Mouse (Mus musculus) hindbrain, embryonic 12.5 days (tissue): ENCODE results near the gene Pcgf1. TPM values are rescaled to one million over a fixed set of nuclear protein-coding genes. Genes with fewer than 3 reads are reported as not detected.

Experiments
- ATAC-seq: fragments of 200-750 bp; cut with Nextera tagmentation; 2 replicates; pipeline ENCODE4 v1.8.0; 2017; ENCODE audit warnings: moderate TSS enrichment; ENCODE audit not compliant: low FRiP score
- H3K27ac ChIP-seq: fragments of 300-500 bp; sonication (generic); 2 replicates; pipeline ENCODE4 v1.5.1; 2016; ENCODE audit warnings: mild to moderate bottlenecking
- H3K27me3 ChIP-seq: fragments of 300-500 bp; sonication (generic); 2 replicates; pipeline ENCODE4 v1.6.1; 2016; ENCODE audit warnings: mild to moderate bottlenecking
- H3K36me3 ChIP-seq: fragments of 300-500 bp; sonication (generic); 2 replicates; pipeline ENCODE4 v1.6.1; 2016; ENCODE audit warnings: mild to moderate bottlenecking
- H3K4me1 ChIP-seq: fragments of 300-500 bp; sonication (generic); 2 replicates; pipeline ENCODE4 v1.6.1; 2016
- H3K4me2 ChIP-seq: fragments of 300-500 bp; sonication (generic); replicated peaks from 2 replicates; pipeline ENCODE4 v1.6.1; 2016; ENCODE audit warnings: mild to moderate bottlenecking
- H3K4me3 ChIP-seq: fragments of 300-500 bp; sonication (generic); 2 replicates; pipeline ENCODE4 v1.5.1; 2016; ENCODE audit warnings: mild to moderate bottlenecking
- H3K9ac ChIP-seq: fragments of 300-500 bp; sonication (generic); 2 replicates; pipeline ENCODE4 v1.6.1; 2016; ENCODE audit warnings: mild to moderate bottlenecking, moderate library complexity
- H3K9me3 ChIP-seq: fragments of 300-500 bp; sonication (generic); replicated peaks from 2 replicates; pipeline ENCODE4 v1.6.1; 2016; ENCODE audit warnings: mild to moderate bottlenecking
- WGBS: fragments of 180-500 bp; shearing (Covaris S2); methylation state at CpG from one replicate; pipeline ENCODE4 v1.1.7; 2016; 5-methylcytosine and 5-hydroxymethylcytosine counted together
- polyA plus RNA-seq: library from polyadenylated mRNA; unstranded; fragments of >200 nt; fragmentation: Nextera tagmentation; extraction: Ambion mirVana; gene quantifications from 2 replicates; pipeline ENCODE4 v1.2.1, GENCODE M21; 2016

Pcgf1 gene
- polyA plus RNA-seq, 1 experiment from 2014 or later: 39.5 TPM

DNA sequence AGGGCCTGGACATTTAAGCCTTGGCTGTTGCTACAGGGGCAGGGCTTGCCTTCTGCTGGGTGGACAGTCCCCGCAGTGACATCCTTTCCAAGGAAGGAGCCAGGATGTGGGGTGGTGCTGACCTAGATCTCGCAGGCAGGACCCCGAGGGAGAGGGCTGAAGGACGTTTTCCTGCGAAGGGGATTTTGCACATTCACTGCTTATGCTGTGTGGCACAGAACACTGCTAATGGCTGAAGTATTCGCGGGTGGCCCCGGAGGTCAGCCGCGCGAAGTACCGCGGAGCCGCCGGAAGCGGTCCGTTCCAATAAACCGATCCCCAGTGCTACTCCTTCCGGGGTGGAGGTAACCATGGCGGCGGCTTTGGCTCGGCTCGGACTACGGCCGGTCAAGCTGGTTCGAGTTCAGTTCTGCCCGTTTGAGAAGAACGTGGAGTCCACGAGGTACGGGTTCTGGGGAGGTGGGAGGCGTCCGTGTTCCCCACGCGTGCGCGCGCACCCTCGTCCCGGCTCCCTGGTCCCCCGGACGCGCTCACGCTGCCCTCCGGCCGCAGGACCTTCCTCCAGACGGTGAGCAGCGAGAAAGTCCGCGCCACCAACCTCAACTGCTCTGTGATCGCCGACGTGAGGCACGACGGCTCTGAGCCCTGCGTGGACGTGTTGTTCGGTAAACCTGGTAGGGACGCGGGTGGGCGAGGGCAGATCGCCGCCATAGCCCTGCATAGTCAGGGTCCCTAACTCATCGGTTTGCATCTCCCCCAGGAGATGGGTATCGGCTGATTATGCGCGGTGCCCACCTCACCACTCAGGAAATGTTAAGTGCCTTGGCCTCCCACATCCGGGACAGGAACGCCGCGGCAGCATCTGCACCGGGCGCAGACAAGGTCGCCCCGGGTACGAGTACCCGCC, 31.3 kb downstream of the Pcgf1 start, which contains the start of gene Mrpl53:
Mrpl53 (plus strand) TSS at position 279 of the 907 bp plus-strand sequence.
- Histone ChIP-seq H3K27ac (peak within 1 kb of the TSS; percentile 85), H3K4me2 (peak within 1 kb of the TSS; percentile 76), H3K9ac (peak within 1 kb of the TSS; percentile 93), H3K9me3 (no peaks in the 10 kb centered on the region), H3K4me3 (peak within 1 kb of the TSS; percentile 85), H3K27me3 (no peaks in the 10 kb centered on the region), H3K36me3 (peaks cover 5% of the 10 kb centered on the region; the same call in 1 of the 2 replicates), H3K4me1 (peaks cover 22% of the 10 kb centered on the region)
- peak; percentile 85 for ATAC-seq
- under 1% methylated on average over 76 of the region's 76 CpGs for WGBS

DNA sequence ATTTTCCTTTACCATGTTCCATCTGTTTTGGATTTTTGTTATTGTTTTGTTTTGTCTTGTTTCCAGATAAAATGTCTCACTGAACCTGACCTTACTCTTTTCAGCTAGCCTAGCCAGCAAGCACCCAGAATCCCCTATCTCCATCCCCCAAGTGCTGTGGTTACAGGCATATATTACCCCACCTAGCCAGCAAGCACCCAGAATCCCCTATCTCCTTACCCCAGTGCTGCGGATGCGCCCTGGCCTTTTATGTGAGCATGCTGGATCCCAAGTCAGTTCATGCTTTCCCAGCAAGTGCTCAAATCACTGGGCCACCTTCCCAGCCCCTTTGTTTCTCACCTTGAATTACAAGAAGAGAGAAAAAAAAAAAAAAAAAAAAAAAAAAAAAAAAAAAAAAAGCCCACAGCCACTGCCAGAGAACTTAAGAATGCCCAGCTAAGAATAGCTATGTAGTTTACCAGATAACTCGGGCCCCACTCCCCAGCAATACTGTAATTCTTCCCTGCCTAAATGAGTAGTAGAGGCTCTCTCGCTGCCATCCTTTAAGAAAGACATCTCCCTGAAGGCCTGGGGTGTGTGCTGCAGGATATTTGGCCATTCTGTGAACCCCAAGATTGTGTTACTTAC, 34.0 kb downstream of the Pcgf1 start:
- no peak for ATAC-seq
- Histone ChIP-seq H3K36me3 (peaks cover 5% of the 10 kb centered on the region; the same call in 1 of the 2 replicates), H3K4me3 (no peak overlapping the region), H3K9ac (no peak overlapping the region), H3K27ac (no peak overlapping the region), H3K4me1 (peaks cover 36% of the 10 kb centered on the region), H3K4me2 (no peak overlapping the region), H3K27me3 (no peaks in the 10 kb centered on the region), H3K9me3 (no peaks in the 10 kb centered on the region)
- WGBS: 88% methylated on average over 4 of the region's 4 CpGs

DNA sequence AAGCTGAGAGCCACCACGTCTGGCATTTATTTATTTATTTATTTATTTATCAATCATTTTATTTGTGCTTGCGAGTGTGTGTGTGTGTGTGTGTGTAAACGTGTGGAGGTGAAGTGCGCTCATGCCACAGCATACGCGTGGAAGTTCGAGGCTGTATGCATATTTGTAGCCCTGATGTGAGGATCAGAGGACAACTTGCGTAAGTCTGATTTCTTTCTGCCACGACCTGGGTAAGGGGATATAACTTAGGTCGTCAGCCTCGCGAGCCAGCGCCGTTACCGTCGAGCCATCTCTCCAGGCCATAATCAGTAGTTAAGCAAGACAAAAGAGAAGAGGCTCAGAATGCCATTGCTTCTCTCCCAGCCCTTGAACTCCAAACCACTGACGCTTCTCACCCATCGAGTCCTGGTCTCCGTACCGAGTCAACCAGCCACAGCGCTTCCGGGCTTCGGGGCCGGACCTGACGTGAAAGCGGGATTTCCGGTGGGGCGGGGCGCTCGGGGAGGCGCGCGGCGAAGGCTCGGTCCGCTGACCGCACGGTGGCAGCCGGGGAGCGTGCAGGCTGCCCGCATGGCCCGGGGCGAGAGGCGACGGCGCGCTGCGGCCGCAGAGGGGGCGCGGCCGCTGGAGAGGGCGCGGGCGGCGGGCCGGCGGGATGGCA, 37.5 kb downstream of the Pcgf1 start, which contains the start of gene Mogs:
Mogs (plus strand) TSS at position 486 of the 661 bp plus-strand sequence.
- Histone ChIP-seq H3K4me1 (peaks cover 42% of the 10 kb centered on the region), H3K9ac (peak within 1 kb of the TSS; percentile 95), H3K27me3 (no peaks in the 10 kb centered on the region), H3K4me2 (peak within 1 kb of the TSS; percentile 92), H3K4me3 (peak within 1 kb of the TSS; percentile 88), H3K9me3 (no peaks in the 10 kb centered on the region), H3K36me3 (peaks cover 34% of the 10 kb centered on the region), H3K27ac (peak within 1 kb of the TSS; percentile 77)
- ATAC-seq: peak; percentile 87
- WGBS: 2% methylated on average over 48 of the region's 58 CpGs

DNA sequence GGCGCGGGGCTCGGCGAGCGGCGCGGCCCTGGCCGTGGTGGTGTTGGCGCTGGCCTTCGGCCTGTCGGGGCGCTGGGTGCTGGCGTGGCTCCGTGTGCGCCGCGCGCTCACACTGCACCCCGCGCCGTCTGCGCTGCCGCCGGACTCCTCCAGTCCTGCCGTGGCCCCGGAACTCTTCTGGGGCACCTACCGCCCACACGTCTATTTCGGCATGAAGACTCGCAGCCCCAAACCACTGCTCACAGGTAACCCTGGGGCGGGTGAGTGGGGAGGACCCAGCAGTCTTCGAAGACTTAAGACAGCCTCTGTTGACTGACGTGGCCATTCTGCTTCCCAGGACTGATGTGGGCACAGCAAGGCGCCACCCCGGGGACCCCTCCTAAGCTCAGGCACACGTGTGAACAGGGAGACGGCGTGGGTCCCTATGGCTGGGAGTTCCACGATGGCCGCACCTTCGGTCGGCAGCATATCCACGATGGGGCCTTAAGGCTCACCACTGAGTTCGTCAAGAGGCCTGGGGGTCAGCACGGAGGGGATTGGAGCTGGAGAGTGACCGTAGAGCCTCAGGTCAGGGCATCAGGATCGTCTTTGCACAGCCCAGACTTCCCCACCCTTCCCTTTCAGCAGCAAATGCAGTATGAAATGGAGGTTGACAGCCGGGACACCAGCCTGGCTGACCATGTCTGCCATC, 38.2 kb downstream of the Pcgf1 start:
- WGBS: 2% methylated on average over 46 of the region's 48 CpGs
- Histone ChIP-seq H3K36me3 (peaks cover 32% of the 10 kb centered on the region), H3K9ac (peak overlapping the region; percentile 95), H3K4me1 (peaks cover 45% of the 10 kb centered on the region), H3K9me3 (no peaks in the 10 kb centered on the region), H3K27ac (peak overlapping the region; percentile 77), H3K27me3 (no peaks in the 10 kb centered on the region), H3K4me3 (peak overlapping the region; percentile 88), H3K4me2 (peak overlapping the region; percentile 92)
- peak; percentile 65; the same call in 1 of the 2 replicates for ATAC-seq

DNA sequence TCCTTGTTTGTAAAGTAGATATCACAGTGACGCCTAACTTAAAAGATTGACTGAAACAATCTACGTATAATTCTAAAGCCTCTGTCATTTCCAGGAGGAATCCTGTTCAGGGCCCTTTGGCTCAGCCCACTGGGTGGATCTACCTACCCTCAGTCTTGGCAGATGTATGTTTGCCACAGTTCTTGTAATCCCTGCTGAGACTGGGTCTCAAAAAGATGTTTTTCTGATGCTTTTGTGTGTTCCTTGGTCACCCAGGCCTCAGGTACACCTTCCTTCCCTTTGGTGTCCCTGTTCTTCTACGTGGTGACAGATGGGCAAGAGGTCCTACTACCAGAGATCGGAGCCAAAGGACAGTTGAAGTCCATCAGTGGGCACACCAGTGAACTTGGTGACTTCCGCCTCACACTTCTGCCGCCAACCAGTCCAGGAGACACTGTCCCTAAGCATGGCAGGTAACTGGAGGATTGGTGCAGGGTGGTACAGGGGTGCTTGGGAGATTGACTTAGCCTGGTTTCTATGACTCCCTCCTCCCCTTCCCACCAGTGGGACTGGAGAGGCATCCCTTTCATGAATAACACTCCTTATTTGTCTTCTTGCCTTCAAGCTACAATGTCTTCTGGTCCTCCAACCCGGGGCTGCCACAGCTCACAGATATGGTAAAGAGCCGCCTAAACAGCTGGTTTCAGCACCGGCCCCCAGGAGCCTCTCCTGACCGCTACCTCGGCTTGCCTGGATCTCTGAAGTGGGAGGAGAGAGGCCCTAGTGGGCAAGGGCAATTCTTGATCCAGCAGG, 38.9 kb downstream of the Pcgf1 start:
- Histone ChIP-seq H3K4me1 (peaks cover 45% of the 10 kb centered on the region), H3K27ac (0 out of 2 replicates have a peak overlapping the region, but pooled peaks have one; percentile 77), H3K4me2 (peak overlapping the region; percentile 92), H3K4me3 (peak overlapping the region; percentile 88), H3K36me3 (peaks cover 29% of the 10 kb centered on the region), H3K9me3 (no peaks in the 10 kb centered on the region), H3K27me3 (no peaks in the 10 kb centered on the region), H3K9ac (peak overlapping the region; percentile 95)
- ATAC-seq: no peak
- WGBS: 82% methylated on average over 11 of the region's 11 CpGs

DNA sequence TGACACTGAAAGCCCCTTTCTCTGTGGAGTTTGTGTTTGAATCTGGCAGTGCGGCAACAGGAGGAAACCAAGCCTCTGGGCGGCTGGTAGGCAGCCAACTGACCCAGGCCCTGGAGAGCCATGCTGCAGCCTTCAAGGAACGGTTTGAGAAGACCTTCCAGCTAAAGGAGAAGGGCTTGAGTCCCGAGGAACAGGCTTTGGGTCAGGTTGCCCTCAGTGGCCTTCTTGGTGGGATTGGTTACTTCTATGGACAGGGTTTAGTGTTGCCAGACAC, 39.4 kb downstream of the Pcgf1 start:
- H3K4me2 ChIP-seq: peak overlapping the region; percentile 92; the same call in 1 of the 2 replicates
- no peaks in the 10 kb centered on the region for H3K9me3 ChIP-seq
- no peak overlapping the region for H3K9ac ChIP-seq
- H3K36me3 ChIP-seq: peaks cover 29% of the 10 kb centered on the region
- H3K27me3 ChIP-seq: no peaks in the 10 kb centered on the region
- 89% methylated on average over 4 of the region's 4 CpGs for WGBS
- no peak for ATAC-seq
- no peak overlapping the region for H3K4me3 ChIP-seq
- H3K4me1 ChIP-seq: peaks cover 47% of the 10 kb centered on the region
- H3K27ac ChIP-seq: 0 out of 2 replicates have a peak overlapping the region, but pooled peaks have one; percentile 14

DNA sequence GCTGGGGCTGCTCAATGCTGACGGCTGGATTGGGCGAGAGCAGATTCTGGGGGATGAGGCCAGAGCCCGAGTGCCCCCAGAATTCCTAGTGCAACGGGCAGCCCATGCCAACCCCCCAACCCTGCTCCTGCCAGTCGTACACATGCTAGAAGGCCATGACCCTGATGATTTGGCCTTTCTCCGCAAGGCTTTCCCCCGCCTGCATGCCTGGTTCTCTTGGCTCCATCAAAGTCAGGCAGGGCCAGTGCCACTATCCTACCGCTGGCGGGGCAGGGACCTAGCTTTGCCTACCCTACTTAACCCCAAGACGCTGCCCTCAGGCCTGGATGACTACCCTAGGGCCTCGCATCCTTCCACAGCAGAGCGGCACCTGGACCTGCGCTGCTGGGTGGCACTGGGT, 39.9 kb downstream of the Pcgf1 start:
- H3K27ac ChIP-seq: no peak overlapping the region
- 94% methylated on average over 13 of the region's 13 CpGs for WGBS
- H3K9me3 ChIP-seq: no peaks in the 10 kb centered on the region
- H3K4me3 ChIP-seq: no peak overlapping the region
- H3K36me3 ChIP-seq: peaks cover 29% of the 10 kb centered on the region
- H3K27me3 ChIP-seq: no peaks in the 10 kb centered on the region
- H3K4me1 ChIP-seq: peaks cover 52% of the 10 kb centered on the region
- H3K4me2 ChIP-seq: no peak overlapping the region
- no peak for ATAC-seq
- H3K9ac ChIP-seq: peak overlapping the region; percentile 32

DNA sequence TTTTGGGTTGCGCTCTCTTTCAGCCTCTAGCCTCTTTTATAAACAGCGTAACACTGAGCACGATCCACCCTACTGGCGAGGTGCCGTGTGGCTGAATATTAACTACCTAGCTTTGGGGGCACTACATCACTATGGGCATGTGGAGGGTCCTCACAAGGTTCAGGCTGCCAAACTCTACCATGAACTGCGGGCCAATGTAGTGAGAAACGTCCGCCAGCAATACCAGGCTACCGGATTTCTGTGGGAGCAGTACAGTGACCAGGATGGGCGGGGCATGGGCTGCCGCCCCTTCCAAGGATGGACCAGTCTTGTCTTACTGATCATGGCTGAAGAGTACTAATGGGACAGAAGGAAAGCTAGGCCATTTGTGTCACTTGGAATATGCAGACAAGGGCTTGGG, 40.7 kb downstream of the Pcgf1 start:
- no peaks in the 10 kb centered on the region for H3K9me3 ChIP-seq
- H3K4me1 ChIP-seq: peaks cover 59% of the 10 kb centered on the region
- H3K36me3 ChIP-seq: peaks cover 29% of the 10 kb centered on the region
- H3K4me2 ChIP-seq: no peak overlapping the region
- H3K9ac ChIP-seq: no peak overlapping the region
- H3K27me3 ChIP-seq: no peaks in the 10 kb centered on the region
- no peak overlapping the region for H3K4me3 ChIP-seq
- WGBS: 84% methylated on average over 11 of the region's 11 CpGs
- 0 out of 2 replicates have a peak overlapping the region, but pooled peaks have one; percentile 23 for H3K27ac ChIP-seq
- no peak for ATAC-seq

DNA sequence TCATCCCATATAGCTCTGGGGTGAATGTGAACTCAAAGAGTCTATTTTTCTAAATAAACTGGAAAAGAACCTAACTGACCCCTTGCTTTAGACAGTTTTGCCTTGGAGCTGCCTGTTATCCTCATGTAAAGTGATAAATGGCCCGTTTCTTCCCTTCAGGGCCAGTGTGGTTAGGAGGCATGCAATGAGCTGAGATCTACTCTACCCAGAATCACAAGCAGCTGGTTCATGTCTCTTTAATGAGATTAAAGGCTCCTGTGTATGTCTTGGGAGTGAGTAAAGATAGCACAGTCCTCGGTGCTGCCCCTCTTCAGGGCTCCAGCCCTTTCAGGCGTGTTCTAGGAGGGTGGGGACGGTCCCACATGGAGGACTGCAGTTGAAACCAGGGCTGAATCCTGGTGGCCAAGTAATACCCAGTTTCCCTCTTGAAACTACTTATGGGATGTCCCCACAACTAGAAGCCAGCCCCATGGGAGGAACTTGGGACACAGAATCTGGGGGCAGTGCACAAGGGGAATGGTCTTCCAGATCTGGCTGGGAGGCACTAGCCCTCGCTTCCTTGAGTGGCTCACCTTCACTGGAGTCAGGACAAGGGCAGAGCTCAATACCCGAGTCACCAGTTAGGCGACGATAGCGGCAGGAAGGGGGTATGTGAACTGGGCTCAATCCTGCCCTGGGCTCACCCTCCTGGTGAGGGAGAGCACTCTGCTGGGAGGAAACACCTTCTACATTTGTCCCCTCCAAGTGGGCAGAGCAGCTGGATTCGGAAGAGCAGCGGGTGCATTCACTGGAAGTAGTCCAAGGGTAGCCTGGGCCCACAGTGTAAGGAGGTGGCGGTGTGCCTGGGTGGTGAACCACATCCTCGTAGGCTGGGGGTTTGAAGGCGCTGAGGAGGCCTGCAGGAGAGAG, 41.4 kb downstream of the Pcgf1 start:
- Histone ChIP-seq H3K4me2 (peak overlapping the region; percentile 84), H3K4me1 (peaks cover 65% of the 10 kb centered on the region), H3K36me3 (peaks cover 29% of the 10 kb centered on the region), H3K9ac (peak overlapping the region; percentile 91), H3K4me3 (peak overlapping the region; percentile 82), H3K9me3 (no peaks in the 10 kb centered on the region), H3K27me3 (no peaks in the 10 kb centered on the region), H3K27ac (no peak overlapping the region)
- no peak for ATAC-seq
- WGBS: 89% methylated on average over 14 of the region's 14 CpGs

DNA sequence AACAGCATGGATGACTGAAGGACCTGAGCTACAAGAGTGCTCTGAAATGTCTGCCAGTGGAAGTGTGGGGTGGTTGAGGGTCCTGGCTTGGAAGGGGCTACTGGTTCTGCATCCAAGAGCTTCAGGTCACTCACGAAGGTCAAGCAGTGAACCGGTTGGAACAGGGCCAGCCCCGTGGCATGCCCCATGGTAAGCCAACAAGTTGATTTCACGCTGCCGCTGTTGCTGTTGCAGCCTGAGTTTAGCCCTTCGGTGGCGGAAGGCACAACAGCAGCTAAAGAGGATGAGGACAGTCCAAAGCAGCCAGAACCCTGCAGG, 42.0 kb downstream of the Pcgf1 start:
- no peak for ATAC-seq
- WGBS: 75% methylated on average over 7 of the region's 7 CpGs
- peaks cover 67% of the 10 kb centered on the region for H3K4me1 ChIP-seq

More for the DNA sequence above, 42.0 kb downstream of the Pcgf1 start:
- Histone ChIP-seq H3K27me3 (no peaks in the 10 kb centered on the region), H3K36me3 (peaks cover 29% of the 10 kb centered on the region), H3K9me3 (no peaks in the 10 kb centered on the region), H3K4me3 (peak overlapping the region; percentile 82), H3K4me2 (peak overlapping the region; percentile 84), H3K9ac (peak overlapping the region; percentile 91), H3K27ac (peak overlapping the region; percentile 97; the same call in 1 of the 2 replicates)
